Mouse (Mus musculus) erythroblast, embryonic 14.5 days (primary cell): ENCODE data around the gene Tatdn2. TPM values are rescaled to one million over a fixed set of nuclear protein-coding genes. Genes with fewer than 3 reads are reported as not detected.
A peak's percentile ranks its signal among the peaks of the same experiment; 100 is the strongest.

Source experiments
- H3K27me3 ChIP-seq: 2 replicates; pipeline ENCODE4 v1.6.1; 2012; ENCODE audit warnings: inconsistent platforms; ENCODE audit not compliant: control insufficient read depth
- H3K36me3 ChIP-seq: 2 replicates; pipeline ENCODE4 v1.6.1; 2012; ENCODE audit warnings: mild to moderate bottlenecking, inconsistent platforms; ENCODE audit not compliant: control insufficient read depth
- H3K4me1 ChIP-seq: 2 replicates; pipeline ENCODE4 v1.6.1; 2012; ENCODE audit warnings: inconsistent platforms; ENCODE audit not compliant: control insufficient read depth
- H3K4me3 ChIP-seq: replicated peaks from 2 replicates; pipeline ENCODE3; 2012; ENCODE audit warnings: moderate library complexity, mild to moderate bottlenecking, inconsistent platforms
- H3K9me3 ChIP-seq: 2 replicates; pipeline ENCODE4 v1.6.1; 2012; ENCODE audit warnings: low read length, inconsistent platforms, mixed read lengths; ENCODE audit not compliant: control insufficient read depth
- GATA1 ChIP-seq: IDR thresholded peaks from 2 replicates; pipeline ENCODE4 v1.6.1; 2012; ENCODE audit warnings: low read length, inconsistent platforms, mixed read lengths
- TAL1 ChIP-seq: IDR thresholded peaks from 3 replicates; pipeline ENCODE4 v1.6.1; 2012; ENCODE audit warnings: low read length, inconsistent platforms, mixed read lengths
- polyA plus RNA-seq: library from polyadenylated mRNA; stranded (reverse); fragments of >175 nt; gene quantifications from 2 replicates; pipeline ENCODE4 v1.2.3, GENCODE M21; 2012

Gene Tatdn2
- polyA plus RNA-seq, 1 experiment, result 3.3 TPM

GRCm38 (mm10) chr6:113728181-113728580 is 31.3 kb downstream of the Tatdn2 start:
- Histone ChIP-seq H3K9me3 (no peaks in the 10 kb centered on the region), H3K4me1 (no peaks in the 10 kb centered on the region), H3K27me3 (no peaks in the 10 kb centered on the region), H3K36me3 (peaks cover 99% of the 10 kb centered on the region), H3K4me3 (no peak overlapping the region)
- TF ChIP-seq GATA1, result no peak
- no peak for TF ChIP-seq TAL1

GRCm38 (mm10) chr6:113731296-113731695 is 34.4 kb downstream of the Tatdn2 start:
- no peaks in the 10 kb centered on the region for H3K4me1 ChIP-seq
- H3K27me3 ChIP-seq, result no peaks in the 10 kb centered on the region
- H3K4me3 ChIP-seq, result no peak overlapping the region
- TF ChIP-seq TAL1, result no peak
- TF ChIP-seq GATA1, result no peak
- H3K9me3 ChIP-seq, result no peaks in the 10 kb centered on the region
- H3K36me3 ChIP-seq, result peaks cover 100% of the 10 kb centered on the region

DNA sequence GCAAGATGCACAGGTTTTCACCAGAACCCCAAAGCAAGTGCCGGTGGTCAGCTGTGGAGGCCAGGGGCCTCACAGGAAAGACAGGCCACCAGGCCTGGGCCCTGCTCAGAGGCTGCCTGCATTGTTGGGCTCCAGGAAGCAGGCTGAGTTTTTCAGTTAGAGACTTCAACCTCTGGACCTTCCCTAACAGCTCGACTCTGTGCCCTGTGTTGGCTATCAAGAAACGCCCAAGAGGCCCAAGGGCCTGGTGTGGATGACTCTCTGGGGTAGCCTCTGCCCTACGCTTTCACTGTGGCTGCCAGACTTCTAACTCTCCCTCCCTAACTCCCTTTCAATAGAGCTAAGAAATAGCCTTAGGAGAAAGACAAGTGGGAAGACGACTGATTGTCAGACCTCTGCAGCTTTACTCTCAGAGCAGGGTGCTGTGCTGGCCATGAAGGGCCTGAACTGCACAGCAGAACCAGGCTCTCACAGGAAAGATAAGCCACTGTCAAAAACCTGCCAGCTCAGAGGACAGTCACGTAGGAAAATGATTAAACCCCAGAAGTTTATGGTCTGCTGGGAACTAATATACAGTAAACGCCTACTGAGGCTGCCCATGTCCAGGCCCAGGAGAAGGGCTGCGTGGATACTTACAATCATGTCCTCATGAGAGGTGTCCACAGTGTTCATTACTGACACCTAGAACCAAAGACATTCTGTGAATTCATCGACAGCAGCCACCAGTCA is 40.6 kb downstream of the Tatdn2 start:
- no peaks in the 10 kb centered on the region for H3K27me3 ChIP-seq
- no peak for TF ChIP-seq TAL1
- TF ChIP-seq GATA1, result no peak
- H3K4me3 ChIP-seq, result no peak overlapping the region
- peaks cover 63% of the 10 kb centered on the region for H3K36me3 ChIP-seq
- peaks cover 32% of the 10 kb centered on the region for H3K4me1 ChIP-seq
- H3K9me3 ChIP-seq, result no peaks in the 10 kb centered on the region

DNA sequence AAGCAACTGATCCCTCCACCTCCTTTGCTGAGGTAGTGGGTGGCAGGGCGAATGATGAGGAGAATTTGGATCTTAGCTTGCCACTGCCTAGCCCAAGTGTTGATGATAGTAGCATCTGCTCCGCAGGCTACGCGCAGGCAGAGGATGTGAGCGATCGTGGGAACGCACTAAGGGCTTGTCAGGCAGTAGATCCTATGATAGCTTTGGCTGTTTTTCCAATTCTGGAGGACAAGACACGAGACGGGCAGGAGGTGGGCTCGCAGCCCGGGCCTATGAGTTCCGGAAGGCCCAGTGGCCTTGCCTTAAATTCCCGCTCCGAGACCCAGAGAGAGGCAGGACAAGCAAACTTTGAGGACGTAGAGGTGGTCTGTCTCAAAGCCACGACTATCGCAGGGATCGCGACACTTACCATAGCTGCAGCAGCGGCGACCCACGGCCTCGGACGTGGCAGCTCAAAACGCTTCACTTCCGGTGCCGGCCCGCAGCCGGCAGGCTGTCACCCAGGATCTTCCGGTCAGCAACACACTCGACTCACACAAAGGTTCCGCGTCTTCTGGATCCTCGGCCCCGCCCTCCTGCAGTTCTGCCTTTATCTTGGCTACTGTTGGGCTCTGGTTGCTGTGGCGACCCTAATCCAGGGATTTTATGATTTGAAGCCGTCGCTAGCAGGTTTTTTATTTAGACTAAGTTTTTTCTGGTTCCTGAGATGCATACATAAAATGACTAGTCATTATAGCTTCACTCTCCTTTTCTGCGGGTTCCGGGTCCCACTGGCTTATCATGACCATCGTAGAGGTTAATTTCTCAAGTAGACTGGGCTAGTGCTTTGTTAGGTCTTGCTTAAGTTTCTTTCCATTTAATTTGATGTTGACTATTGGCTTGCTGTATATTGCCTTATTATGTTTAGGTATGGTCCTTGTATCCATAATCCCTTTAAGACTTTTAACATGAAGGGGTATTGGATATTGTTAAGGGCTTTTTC is 43.7 kb downstream of the Tatdn2 start, which contains the start of gene Sec13:
TSS of gene Sec13 (minus strand) at position 508 of the 982 bp plus-strand sequence.
- H3K4me1 ChIP-seq, result peaks cover 33% of the 10 kb centered on the region
- TF ChIP-seq TAL1 (no peak), GATA1 (no peak)
- peak within 1 kb of the TSS; percentile 95 for H3K4me3 ChIP-seq
- peaks cover 2% of the 10 kb centered on the region; the same call in 1 of the 2 replicates for H3K27me3 ChIP-seq
- no peaks in the 10 kb centered on the region for H3K9me3 ChIP-seq
- H3K36me3 ChIP-seq, result peaks cover 32% of the 10 kb centered on the region

- no peaks in the 10 kb centered on the region for H3K9me3 ChIP-seq
- H3K4me1 ChIP-seq, result peaks cover 33% of the 10 kb centered on the region
- TF ChIP-seq TAL1 (no peak), GATA1 (no peak)
- peaks cover 9% of the 10 kb centered on the region for H3K27me3 ChIP-seq
- H3K36me3 ChIP-seq, result peaks cover 23% of the 10 kb centered on the region
- H3K4me3 ChIP-seq, result no peak overlapping the region
Observed at GRCm38 (mm10) chr6:113741425-113741824, 44.6 kb downstream of the Tatdn2 start.

DNA sequence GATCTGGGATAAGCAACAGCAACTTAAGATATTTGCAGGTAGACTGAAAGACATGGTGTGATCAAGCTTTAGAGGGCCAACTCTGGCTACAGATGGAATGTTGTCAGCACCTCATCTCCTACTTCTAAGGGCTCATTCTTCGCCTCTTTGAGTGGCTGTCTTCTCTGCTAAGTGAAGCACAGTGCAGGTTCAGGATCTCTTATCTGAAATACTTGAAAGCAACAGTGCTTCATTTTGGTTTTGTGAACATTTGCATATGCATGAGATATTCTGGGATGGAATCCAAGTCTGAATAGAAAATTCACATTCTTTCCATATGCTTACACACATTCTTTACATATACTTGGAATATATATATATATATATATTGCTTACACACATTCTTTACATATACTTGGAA is 45.5 kb downstream of the Tatdn2 start:
- H3K27me3 ChIP-seq, result peaks cover 15% of the 10 kb centered on the region

GRCm38 (mm10) chr6:113743111-113743510 is 46.3 kb downstream of the Tatdn2 start:
- H3K4me1 ChIP-seq, result peaks cover 28% of the 10 kb centered on the region
- H3K4me3 ChIP-seq, result no peak overlapping the region
- TF ChIP-seq GATA1, result no peak
- no peak for TF ChIP-seq TAL1
- no peaks in the 10 kb centered on the region for H3K9me3 ChIP-seq
- peaks cover 23% of the 10 kb centered on the region for H3K27me3 ChIP-seq
- peaks cover 7% of the 10 kb centered on the region for H3K36me3 ChIP-seq

More for the DNA sequence above, 45.5 kb downstream of the Tatdn2 start:
- Histone ChIP-seq H3K36me3 (peaks cover 15% of the 10 kb centered on the region), H3K4me3 (no peak overlapping the region), H3K9me3 (no peaks in the 10 kb centered on the region), H3K4me1 (peaks cover 32% of the 10 kb centered on the region)
- TF ChIP-seq TAL1, result no peak
- no peak for TF ChIP-seq GATA1

DNA sequence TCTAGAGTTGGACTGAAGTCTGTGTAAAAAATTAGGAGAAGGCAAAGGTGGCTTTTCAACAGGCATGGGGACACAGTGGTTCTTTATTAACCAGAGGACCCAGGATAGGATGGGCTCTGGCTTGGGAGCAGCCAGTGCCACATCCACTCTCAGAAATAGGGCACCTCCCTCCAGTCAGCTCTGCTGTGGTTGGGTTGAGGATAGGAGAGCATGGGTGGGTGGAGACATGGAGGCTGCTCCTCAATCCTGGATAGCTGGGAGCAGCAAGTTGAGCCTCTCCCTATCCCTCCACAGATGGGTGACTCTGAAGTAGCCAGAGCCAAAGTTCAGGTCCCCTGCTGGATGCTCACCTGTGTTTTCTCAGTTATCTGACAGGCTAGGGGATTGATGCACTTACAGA is 48.3 kb downstream of the Tatdn2 start:
- Histone ChIP-seq H3K9me3 (no peaks in the 10 kb centered on the region), H3K27me3 (peaks cover 43% of the 10 kb centered on the region), H3K36me3 (no peaks in the 10 kb centered on the region), H3K4me1 (peaks cover 9% of the 10 kb centered on the region), H3K4me3 (no peak overlapping the region)
- TF ChIP-seq GATA1 (no peak), TAL1 (no peak)

GRCm38 (mm10) chr6:113747284-113747683 is 50.4 kb downstream of the Tatdn2 start:
- TF ChIP-seq GATA1 (no peak), TAL1 (no peak)
- H3K4me1 ChIP-seq, result peaks cover 2% of the 10 kb centered on the region; the same call in 1 of the 2 replicates
- H3K36me3 ChIP-seq, result no peaks in the 10 kb centered on the region
- H3K9me3 ChIP-seq, result no peaks in the 10 kb centered on the region
- H3K4me3 ChIP-seq, result no peak overlapping the region
- peaks cover 48% of the 10 kb centered on the region for H3K27me3 ChIP-seq
